ENCODE assay signal across 8 mouse cellular contexts in the genomic region with DNA sequence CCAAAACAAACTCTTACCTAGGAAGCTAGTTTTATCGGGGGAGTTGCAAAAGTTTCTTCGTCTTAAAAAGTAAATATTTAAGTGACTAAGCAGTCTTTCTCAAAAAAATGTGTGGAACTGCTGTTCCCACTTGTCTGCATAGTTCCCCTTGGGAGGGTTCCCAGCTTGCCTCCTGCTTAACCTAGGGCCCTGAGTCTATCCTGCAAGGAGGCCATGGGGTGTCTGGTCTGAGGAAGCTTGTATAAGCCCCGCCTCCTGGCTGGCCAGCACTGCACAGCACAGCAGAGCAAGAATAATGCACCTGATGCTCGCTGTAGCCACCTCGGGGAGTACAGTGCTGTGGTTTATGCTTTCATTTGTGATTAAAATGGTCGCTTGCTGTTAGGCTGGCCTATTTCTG.
A peak's percentile ranks its signal among the peaks of the same experiment; 100 is the strongest.
DNase-seq lines count a peak whose midpoint lies in the region; ATAC-seq lines count a peak whose summit lies in the region.

No protein-coding gene starts in this region.

- no peak for ATAC-seq in heart, embryonic 12.5 days (ENCODE audit: insufficient number of reproducible peaks, low FRiP score)
- 0 out of 2 replicates have a peak, but pooled peaks have one; percentile 26 for ATAC-seq in midbrain, embryonic 16.5 days
- ATAC-seq in erythroid progenitor cell, adult 5-6 weeks (replicated peaks; ENCODE audit: low FRiP score, poor library complexity, severe bottlenecking), result no peak

- intact Hi-C loops in heart, postnatal 36 days (cut with DNase I), result loop anchor here (5.0 to 10.0 kb wide), 2 partner anchors 194 to 467 kb away; no protein-coding TSS in a partner anchor

- H3K27ac ChIP-seq in heart, embryonic 12.5 days (ENCODE audit: poor library complexity, severe bottlenecking), result no peak overlapping the region
- H3K27ac ChIP-seq in forebrain, embryonic 10.5 days, result peak overlapping the region; percentile 52
- peak overlapping the region; percentile 50 for H3K27ac ChIP-seq in midbrain, embryonic 16.5 days (ENCODE audit: low read length)

- no peaks in the 10 kb centered on the region for H3K36me3 ChIP-seq in heart, embryonic 12.5 days
- no peaks in the 10 kb centered on the region for H3K36me3 ChIP-seq in forebrain, embryonic 10.5 days (replicated peaks)
- H3K36me3 ChIP-seq in midbrain, embryonic 16.5 days (ENCODE audit: control insufficient read depth, insufficient read depth, low read length), result no peaks in the 10 kb centered on the region

- peak overlapping the region; percentile 52 for H3K4me2 ChIP-seq in heart, embryonic 12.5 days
- peak overlapping the region; percentile 96 for H3K4me2 ChIP-seq in midbrain, embryonic 16.5 days (ENCODE audit: low read length)

- H3K4me1 ChIP-seq in heart, embryonic 12.5 days (replicated peaks), result peaks cover 79% of the 10 kb centered on the region
- peaks cover 97% of the 10 kb centered on the region for H3K4me1 ChIP-seq in forebrain, embryonic 10.5 days
- H3K4me1 ChIP-seq in midbrain, embryonic 16.5 days (ENCODE audit: control insufficient read depth, insufficient read depth, low read length), result peaks cover 59% of the 10 kb centered on the region

- H3K4me3 ChIP-seq in heart, embryonic 12.5 days, result no peak overlapping the region
- H3K4me3 ChIP-seq in forebrain, embryonic 10.5 days, result peak overlapping the region; percentile 28
- peak overlapping the region; percentile 74 for H3K4me3 ChIP-seq in midbrain, embryonic 16.5 days (ENCODE audit: low read depth, low read length)

- 38% methylated on average over 6 of the region's 6 CpGs for WGBS in heart, embryonic 12.5 days
- WGBS in forebrain, embryonic 10.5 days, result 24% methylated on average over 6 of the region's 6 CpGs
- 28% methylated on average over 6 of the region's 6 CpGs for WGBS in midbrain, embryonic 16.5 days

- no peaks in the 10 kb centered on the region for H3K9me3 ChIP-seq in heart, embryonic 12.5 days (replicated peaks)
- no peaks in the 10 kb centered on the region for H3K9me3 ChIP-seq in forebrain, embryonic 10.5 days
- H3K9me3 ChIP-seq in midbrain, embryonic 16.5 days (replicated peaks; ENCODE audit: control insufficient read depth, low read length, poor library complexity, severe bottlenecking), result no peaks in the 10 kb centered on the region

- H3K9ac ChIP-seq in heart, embryonic 12.5 days, result no peak overlapping the region
- peak overlapping the region; percentile 49 for H3K9ac ChIP-seq in midbrain, embryonic 16.5 days (ENCODE audit: low read depth, low read length)

- no peaks in the 10 kb centered on the region for H3K27me3 ChIP-seq in heart, embryonic 12.5 days (replicated peaks)
- H3K27me3 ChIP-seq in forebrain, embryonic 10.5 days (ENCODE audit: poor library complexity, severe bottlenecking), result peaks cover 62% of the 10 kb centered on the region
- no peaks in the 10 kb centered on the region for H3K27me3 ChIP-seq in midbrain, embryonic 16.5 days (ENCODE audit: control insufficient read depth, insufficient read depth, low read depth, low read length)

- DNase-seq in heart, postnatal 36 days, result no peak
- no peak for DNase-seq in forebrain, embryonic 10.5 days (ENCODE audit: extremely low spot score, low spot score)
- DNase-seq in kidney, postnatal 10 days, result peak; percentile 54
- DNase-seq in yolk sac, embryonic 10.5 days (ENCODE audit: low spot score), result no peak
- DNase-seq in natural killer cell, adult 2 months (ENCODE audit: low spot score in 2 of 2), result no peak
